Mouse (Mus musculus) 3134 (cell line): Measurements from ENCODE around the gene Cacnb4.

Source experiments
- DNase-seq: peaks from one replicate; pipeline ENCODE4 v3.0.0-alpha.2; 2011; ENCODE audit warnings: low spot score; ENCODE audit not compliant: insufficient read length; ENCODE audit errors: extremely low read depth

The Cacnb4 gene

DNA sequence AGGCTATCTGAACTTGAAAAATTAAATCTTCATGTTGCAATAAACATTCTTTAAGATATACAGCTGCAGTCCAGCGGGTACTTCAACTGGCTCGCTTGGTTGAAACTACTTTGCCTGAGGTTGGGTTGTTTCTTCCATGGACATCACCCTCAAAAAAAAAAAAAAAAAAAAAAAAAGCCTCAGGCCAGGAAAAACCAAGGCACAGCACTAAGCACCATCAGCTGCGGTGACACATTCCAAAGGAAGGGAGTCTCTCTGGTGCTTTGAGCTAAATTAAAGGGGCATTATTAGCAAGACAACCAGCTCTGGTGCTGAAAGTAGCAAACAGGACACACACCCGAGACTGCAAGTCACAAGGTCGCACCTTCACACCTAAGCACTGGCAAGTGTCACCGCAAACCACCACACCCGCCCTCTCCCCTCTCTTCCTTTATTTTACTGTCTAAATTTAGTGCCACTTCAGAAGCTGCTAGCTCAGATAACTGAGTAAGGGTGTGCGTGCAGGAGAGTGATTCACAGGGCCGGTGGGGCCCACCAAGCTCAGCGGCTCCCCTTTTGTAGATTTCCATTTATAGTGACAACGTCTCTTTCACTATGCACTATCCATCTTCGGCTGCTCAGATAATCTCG, 105.2 kb downstream of the Cacnb4 start:
- no peak for DNase-seq

GRCm38 (mm10) chr2:52570781-52571180, 105.8 kb downstream of the Cacnb4 start:
- DNase-seq, result no peak

DNA sequence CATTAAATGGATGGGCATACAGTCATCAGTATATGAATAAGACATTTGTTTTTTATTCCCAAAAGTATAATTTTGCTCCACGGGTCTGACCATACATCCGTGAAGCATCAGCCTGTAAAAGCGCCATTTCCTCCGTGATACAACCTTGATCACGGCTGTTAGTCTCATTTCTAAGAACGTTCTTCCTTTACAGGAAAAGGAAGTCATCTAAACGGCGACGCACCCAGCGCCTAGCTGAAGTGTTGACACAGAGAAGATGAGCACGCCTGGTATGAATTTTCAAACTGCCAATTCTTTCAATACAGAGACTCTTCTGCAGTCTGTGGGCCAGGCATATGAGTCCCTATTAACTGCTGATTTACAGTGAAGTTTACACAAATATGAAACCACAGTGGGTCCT, 106.5 kb downstream of the Cacnb4 start:
- DNase-seq, result no peak

DNA sequence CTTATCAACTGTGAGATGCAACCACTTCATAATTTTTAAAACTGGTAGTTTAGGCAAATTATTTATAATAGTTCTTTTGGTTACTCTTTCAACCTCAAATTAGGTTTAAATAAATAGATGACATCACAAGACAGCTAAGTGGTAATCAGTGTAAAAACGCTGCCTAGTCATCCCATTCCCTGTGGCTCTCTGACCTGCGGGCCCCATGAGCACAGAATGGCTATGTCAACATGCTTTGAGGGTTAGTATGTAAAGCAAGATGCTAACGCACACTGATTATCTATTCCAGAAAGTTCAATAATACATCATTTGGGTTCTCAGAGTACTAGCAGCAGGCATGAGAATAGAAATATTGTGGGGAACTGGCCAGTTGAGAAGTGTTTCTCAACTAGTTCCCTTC, 108.5 kb downstream of the Cacnb4 start:
- no peak for DNase-seq

DNA sequence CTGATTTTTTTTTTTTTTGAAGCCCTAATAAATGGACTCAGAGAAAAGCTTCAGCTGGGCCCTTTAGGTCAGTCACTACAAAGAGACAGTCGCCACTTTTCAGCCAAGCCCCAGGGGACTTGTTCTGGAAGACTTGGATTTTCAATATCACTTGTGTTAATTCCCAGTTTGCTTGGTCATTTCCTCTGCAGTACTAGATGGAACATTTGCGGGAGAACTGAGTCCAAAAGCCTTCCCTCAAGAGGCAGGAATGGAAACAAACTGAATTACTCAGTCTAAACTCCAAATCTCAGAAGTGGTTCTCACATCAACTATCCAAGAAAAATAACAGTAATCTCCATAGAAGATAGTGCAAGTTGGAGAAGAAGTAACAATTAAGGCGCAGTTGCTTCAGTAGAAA, 109.2 kb downstream of the Cacnb4 start:
- DNase-seq, result no peak

GRCm38 (mm10) chr2:52563277-52563676, 113.4 kb downstream of the Cacnb4 start:
- DNase-seq, result no peak

DNA sequence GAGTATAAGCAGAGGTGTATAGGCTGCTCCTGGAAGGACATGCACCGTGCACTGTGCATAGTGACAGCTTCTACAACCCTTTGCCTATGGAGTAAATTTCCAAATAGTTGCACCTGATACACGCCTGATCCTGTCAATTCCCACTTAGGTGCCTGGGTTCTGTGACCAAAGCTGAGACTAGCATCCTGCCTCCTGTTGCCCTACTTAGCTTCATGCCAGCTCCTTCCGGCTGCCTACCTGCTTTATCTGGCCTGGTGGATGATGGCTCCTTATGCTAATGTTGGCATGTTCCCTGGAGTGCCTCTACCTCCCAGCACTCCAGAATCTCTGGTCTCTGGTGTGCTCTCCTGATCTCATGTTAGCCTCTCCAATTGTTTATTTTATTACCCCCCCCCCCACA, 114.3 kb downstream of the Cacnb4 start:
- no peak for DNase-seq

- DNase-seq, result no peak
These were observed 115.5 kb downstream of the Cacnb4 start for GRCm38 (mm10) chr2:52561137-52561536.

DNA sequence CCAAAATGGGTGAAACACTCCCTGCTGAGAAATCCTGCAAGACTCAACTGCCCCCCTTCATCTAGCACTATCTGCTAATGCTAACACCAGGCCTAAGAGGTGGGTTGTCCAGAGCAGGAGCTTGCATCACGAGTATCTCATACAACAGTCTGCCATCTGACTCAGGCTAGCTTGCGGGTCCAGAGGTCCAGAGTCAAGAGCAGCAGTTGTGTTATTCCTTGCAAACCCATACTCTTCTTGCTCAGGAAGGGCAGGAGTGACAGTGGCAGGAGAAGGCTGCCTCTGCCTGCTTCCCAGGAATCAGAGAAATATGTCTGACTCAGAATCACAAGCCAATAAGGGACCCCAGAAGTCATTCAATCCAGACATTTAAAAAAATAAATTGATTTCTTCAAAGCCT, 116.4 kb downstream of the Cacnb4 start:
- no peak for DNase-seq

DNA sequence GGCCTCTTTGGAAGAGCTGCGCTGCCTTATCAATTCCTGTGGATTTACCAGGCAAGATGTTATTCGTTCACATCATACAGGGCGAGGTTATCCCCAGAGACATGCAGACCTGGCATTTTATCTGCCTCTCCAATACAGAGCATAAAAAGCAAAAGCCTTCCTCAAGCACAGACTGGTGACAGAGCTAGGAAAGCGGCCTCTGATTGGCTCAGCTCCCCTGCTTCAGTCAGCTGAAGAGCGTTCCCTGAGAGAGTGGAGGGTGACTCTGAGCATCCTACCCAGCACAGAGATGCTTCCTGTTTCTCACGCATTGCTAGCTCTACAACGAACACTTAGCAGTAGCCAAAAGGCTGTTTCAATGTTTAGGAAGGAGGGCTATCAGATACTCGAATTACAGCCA, 118.2 kb downstream of the Cacnb4 start:
- DNase-seq, result no peak

- DNase-seq, result no peak
These were observed 118.9 kb downstream of the Cacnb4 start for GRCm38 (mm10) chr2:52557503-52558275.

DNA sequence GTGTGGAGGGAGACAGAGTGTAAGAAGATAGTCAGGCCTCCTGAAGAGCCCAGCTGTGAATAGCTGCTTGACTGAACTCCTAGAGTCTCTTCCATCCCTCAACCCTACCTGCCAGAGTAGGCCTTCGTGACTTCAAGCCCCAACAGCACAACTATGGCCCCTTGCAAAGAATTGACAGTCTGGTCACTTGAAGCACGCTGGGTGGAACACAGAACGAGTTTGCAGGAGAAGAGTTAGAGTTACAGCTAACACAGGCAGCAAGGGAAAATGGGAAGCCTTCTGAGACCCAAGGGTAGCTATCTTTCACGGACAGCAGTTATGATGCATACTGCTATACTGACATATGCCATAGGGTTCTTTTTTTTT, 119.7 kb downstream of the Cacnb4 start:
- no peak for DNase-seq

GRCm38 (mm10) chr2:52556298-52556960, 120.2 kb downstream of the Cacnb4 start:
- DNase-seq, result no peak

DNA sequence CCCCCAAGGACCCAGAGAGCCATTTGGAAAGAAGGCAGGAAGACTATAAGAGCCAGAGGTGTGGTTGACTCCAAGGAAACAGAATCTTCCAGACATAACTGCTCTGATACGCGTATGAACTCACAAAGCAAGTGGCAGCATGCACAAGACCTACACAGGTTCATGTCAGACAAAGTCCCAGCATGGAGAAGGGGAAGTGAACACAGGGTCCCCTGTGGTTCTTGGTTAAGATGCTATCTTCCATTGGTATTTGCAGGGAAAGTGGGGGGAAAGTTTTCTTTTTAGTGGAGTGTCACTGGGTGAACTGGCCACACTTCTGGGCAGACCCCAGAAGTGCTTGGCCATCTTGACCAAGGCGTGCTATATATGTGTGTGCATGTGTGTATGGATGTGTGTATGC, 128.2 kb downstream of the Cacnb4 start:
- DNase-seq, result no peak

GRCm38 (mm10) chr2:52547331-52547730, 129.3 kb downstream of the Cacnb4 start:
- DNase-seq, result no peak

DNA sequence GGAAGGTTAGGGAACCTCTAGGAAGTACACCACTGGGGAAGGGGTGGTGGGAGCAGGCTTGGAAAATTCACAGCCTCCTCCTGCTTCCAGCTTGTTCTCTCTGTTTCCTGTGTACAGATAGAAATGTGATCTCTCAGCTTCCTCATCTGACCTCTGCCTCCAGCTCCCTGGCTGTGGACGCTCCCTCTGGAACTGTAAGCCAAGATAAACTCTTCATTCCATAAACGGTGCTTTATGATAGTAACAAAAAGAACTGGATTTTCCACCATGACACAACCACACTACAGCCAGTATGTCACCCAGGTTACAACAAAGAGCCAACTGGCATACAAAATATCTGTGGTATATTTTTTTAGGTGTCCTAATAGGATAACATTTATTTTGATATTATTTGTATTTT, 132.1 kb downstream of the Cacnb4 start:
- DNase-seq, result no peak

- no peak for DNase-seq
These were observed 135.6 kb downstream of the Cacnb4 start for GRCm38 (mm10) chr2:52541068-52541467.

GRCm38 (mm10) chr2:52539318-52539717, 137.3 kb downstream of the Cacnb4 start:
- no peak for DNase-seq

DNA sequence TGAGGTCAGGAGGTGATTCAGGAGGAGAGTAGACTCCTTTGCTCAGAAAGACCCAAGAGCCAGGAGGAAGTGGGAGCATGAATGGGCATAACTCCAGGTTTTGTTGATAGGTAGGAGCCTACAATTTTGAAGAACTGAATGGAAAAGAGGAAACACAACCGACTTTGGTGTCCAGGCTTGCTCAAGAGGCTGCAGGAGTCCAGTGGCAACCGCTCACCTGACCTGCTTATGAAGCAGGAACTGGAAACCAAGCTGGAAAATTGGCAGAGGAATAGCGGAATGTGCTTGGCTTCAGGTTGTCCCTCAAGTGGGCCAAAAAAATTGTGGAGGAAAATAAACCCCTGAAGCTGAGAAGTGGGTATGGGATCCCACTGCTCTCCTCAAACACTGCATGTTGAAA, 139.0 kb downstream of the Cacnb4 start:
- DNase-seq, result no peak

DNA sequence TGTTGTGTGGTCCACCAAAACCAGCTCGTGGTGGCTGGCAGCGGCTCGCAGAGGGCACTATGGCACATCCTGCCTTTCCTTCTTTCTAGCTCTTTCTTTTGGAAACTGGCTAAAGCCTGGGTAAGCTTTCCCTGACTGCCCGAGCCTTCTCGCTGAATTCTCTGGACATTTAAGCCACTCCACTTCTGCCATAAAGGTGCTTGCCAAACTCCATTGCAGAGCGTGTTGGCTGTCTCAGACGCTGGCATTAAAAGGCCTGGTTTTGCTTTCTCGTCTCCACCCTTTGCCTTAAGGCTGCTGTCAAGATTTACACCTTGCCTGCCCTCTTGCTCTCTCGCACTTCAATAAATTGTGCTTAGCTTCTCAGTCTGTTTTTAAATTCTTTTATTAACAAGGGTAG, 139.5 kb downstream of the Cacnb4 start:
- no peak for DNase-seq

GRCm38 (mm10) chr2:52536511-52536910, 140.1 kb downstream of the Cacnb4 start:
- DNase-seq, result no peak

DNA sequence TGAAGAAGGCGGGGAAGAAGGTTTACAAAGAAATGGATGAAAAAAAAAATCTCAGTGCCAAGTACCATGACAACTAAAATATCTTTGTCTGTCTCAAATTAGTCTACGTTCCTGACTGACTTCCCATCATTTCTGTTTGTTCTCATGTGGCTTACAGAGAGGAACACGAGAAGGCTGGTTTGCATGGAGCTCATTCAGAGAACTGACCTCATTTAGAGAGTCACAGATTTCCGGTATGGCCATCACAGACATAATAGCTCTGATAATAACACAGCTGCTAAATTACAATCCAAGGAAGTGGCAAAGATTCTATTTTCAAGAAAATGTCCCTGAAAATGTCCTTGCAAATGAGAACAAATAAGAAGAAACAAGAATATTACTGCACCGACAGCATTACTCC, 142.9 kb downstream of the Cacnb4 start:
- no peak for DNase-seq
